Mouse (Mus musculus): Measurements from ENCODE around the gene Olfr1342. TPM values are rescaled to one million over a fixed set of nuclear protein-coding genes. Genes with fewer than 3 reads are reported as not detected.

Olfr1342 gene
- polyA plus RNA-seq, 1 experiment from 2014 or later = 0.09 TPM

Other genes with a start within 250 kb of the Olfr1342 start
- 1.0 and 1.5 TPM in 2 replicates for gene Mpl, start 235.2 kb downstream of the Olfr1342 start, polyA plus RNA-seq (2014; fragmentation: Nextera tagmentation; extraction: Ambion mirVana)
- 13.6 and 14.5 TPM in 2 replicates for gene Tie1, start 202.7 kb downstream of the Olfr1342 start, polyA plus RNA-seq (2014; fragmentation: Nextera tagmentation; extraction: Ambion mirVana)
- 0.48 and 0.71 TPM in 2 replicates for gene 2610528J11Rik, start 165.8 kb downstream of the Olfr1342 start, polyA plus RNA-seq (2014; fragmentation: Nextera tagmentation; extraction: Ambion mirVana)
- 0.25 and 0.32 TPM in 2 replicates for gene Tmem125, start 148.7 kb downstream of the Olfr1342 start, polyA plus RNA-seq (2014; fragmentation: Nextera tagmentation; extraction: Ambion mirVana)
- 0.80 and 0.83 TPM in 2 replicates for gene Cfap57, start 72.0 kb downstream of the Olfr1342 start, polyA plus RNA-seq (2014; fragmentation: Nextera tagmentation; extraction: Ambion mirVana)
- gene Ebna1bp2, start 72.0 kb downstream of the Olfr1342 start, polyA plus RNA-seq (2014; fragmentation: Nextera tagmentation; extraction: Ambion mirVana) = 181 and 183 TPM in 2 replicates
- gene Olfr62, start 33.8 kb downstream of the Olfr1342 start, polyA plus RNA-seq (2014; fragmentation: Nextera tagmentation; extraction: Ambion mirVana) = not detected in 2 replicates
- not detected in 2 replicates for gene Olfr1341, start 10.8 kb upstream of the Olfr1342 start, polyA plus RNA-seq (2014; fragmentation: Nextera tagmentation; extraction: Ambion mirVana)
- gene Olfr1340, start 27.4 kb upstream of the Olfr1342 start, polyA plus RNA-seq (2014; fragmentation: Nextera tagmentation; extraction: Ambion mirVana) = not detected in 2 replicates
- gene Olfr1339, start 39.4 kb upstream of the Olfr1342 start, polyA plus RNA-seq (2014; fragmentation: Nextera tagmentation; extraction: Ambion mirVana) = 0.12 and 0.17 TPM in 2 replicates
- gene Olfr1338, start 66.0 kb upstream of the Olfr1342 start, polyA plus RNA-seq (2014; fragmentation: Nextera tagmentation; extraction: Ambion mirVana) = not detected in 2 replicates
- gene Olfr1337, start 89.8 kb upstream of the Olfr1342 start, polyA plus RNA-seq (2014; fragmentation: Nextera tagmentation; extraction: Ambion mirVana) = not detected in 2 replicates
- gene Olfr1335, start 117.2 kb upstream of the Olfr1342 start, polyA plus RNA-seq (2014; fragmentation: Nextera tagmentation; extraction: Ambion mirVana) = not detected in 2 replicates
- gene Olfr1333, start 143.5 kb upstream of the Olfr1342 start, polyA plus RNA-seq (2014; fragmentation: Nextera tagmentation; extraction: Ambion mirVana) = not detected in 2 replicates
- gene Olfr1331, start 171.9 kb upstream of the Olfr1342 start, polyA plus RNA-seq (2014; fragmentation: Nextera tagmentation; extraction: Ambion mirVana) = not detected in 2 replicates
- not detected in 2 replicates for gene Olfr1330, start 195.8 kb upstream of the Olfr1342 start, polyA plus RNA-seq (2014; fragmentation: Nextera tagmentation; extraction: Ambion mirVana)
- gene Olfr1329, start 224.7 kb upstream of the Olfr1342 start, polyA plus RNA-seq (2014; fragmentation: Nextera tagmentation; extraction: Ambion mirVana) = not detected in 2 replicates
- not detected in 2 replicates for gene Olfr1328, start 245.9 kb upstream of the Olfr1342 start, polyA plus RNA-seq (2014; fragmentation: Nextera tagmentation; extraction: Ambion mirVana)

Measured in forebrain, embryonic 11.5 days (tissue).